In the genomic region with DNA sequence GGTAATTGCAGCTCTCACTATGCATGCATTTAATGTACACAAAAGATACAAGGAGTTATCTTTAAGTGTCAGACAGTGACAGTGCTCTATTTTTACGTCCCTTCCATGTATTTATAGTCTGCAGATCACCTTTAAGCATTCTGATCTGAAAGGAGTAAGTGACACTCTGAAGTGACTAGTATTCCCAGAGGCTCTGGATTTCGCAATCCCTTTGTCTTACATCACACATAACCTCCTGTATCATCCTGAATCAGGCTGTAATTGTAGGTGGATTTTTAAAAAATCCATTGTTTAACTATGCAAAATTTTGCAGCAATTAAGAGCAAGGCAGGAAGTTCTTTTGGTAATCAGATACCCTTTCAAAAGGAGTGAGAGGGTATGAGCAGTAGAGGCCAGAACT, we compare ENCODE assay signal across 28 mouse cellular contexts.
DNase-seq lines count a peak whose midpoint lies in the region; ATAC-seq and TF ChIP-seq lines count a peak whose summit lies in the region.
"Had no signal": no experiment of that assay in that cellular context is flagged by ENCODE, and none has a peak within 500 bp of the region (broad histone marks: within the 10 kb centered on the region; RNA-seq: fewer than 3 reads in every experiment).

No protein-coding gene starts in this region.

- no peak for TF ChIP-seq POLR2A in liver, adult 2 months (IDR thresholded peaks at IDR 0.05; ENCODE audit: extremely low read depth, insufficient read depth, low read length)

- H3K79me2 ChIP-seq in liver, adult 2 months (ENCODE audit: control insufficient read depth, insufficient read depth, low read length), result no peaks in the 10 kb centered on the region

- H3K4me3 ChIP-seq in liver, adult 2 months (ENCODE audit: insufficient read depth, low read depth, low read length), result no peak overlapping the region
- H3K4me3 ChIP-seq in liver, embryonic 11.5 days (ENCODE audit: low read depth, low read length), result no peak overlapping the region
- H3K4me3 ChIP-seq in embryonic facial prominence, embryonic 10.5 days, result no peak overlapping the region
- no peak overlapping the region for H3K4me3 ChIP-seq in intestine, postnatal 0 days (ENCODE audit: low read depth, low read length)
- H3K4me3 ChIP-seq: embryonic facial prominence, embryonic 13.5 days; embryonic facial prominence, embryonic 15.5 days; erythroblast, embryonic 14.5 days; forebrain, embryonic 13.5 days; forebrain, embryonic 15.5 days had no signal

- no peak for TF ChIP-seq CTCF in liver, adult 2 months (IDR thresholded peaks at IDR 0.05; ENCODE audit: low read depth, low read length)
- no peak for TF ChIP-seq CTCF in intestine, postnatal 0 days (IDR thresholded peaks at IDR 0.05; ENCODE audit: low read depth)

- 65% methylated on average over 2 of the region's 2 CpGs for WGBS in liver, adult 2 months
- WGBS in liver, embryonic 11.5 days, result 46% methylated on average over 2 of the region's 2 CpGs
- 74% methylated on average over 2 of the region's 2 CpGs for WGBS in embryonic facial prominence, embryonic 10.5 days
- WGBS in intestine, postnatal 0 days, result 57% methylated on average over 2 of the region's 2 CpGs

- no peak for ATAC-seq in liver, embryonic 11.5 days (replicated peaks; ENCODE audit: low FRiP score)
- ATAC-seq in intestine, postnatal 0 days, result no peak
- ATAC-seq: activated CD4-positive, CD25-positive, alpha-beta regulatory T cell, adult 4 months; CD4-positive, CD25-positive, alpha-beta regulatory T cell, adult 4 months; forebrain, embryonic 13.5 days; forebrain, embryonic 15.5 days; forebrain, postnatal 0 days; Patski had no signal

- no peak overlapping the region for H3K4me2 ChIP-seq in liver, embryonic 11.5 days
- H3K4me2 ChIP-seq in intestine, postnatal 0 days (replicated peaks; ENCODE audit: low read depth), result no peak overlapping the region
- H3K4me2 ChIP-seq: embryonic facial prominence, embryonic 13.5 days; embryonic facial prominence, embryonic 15.5 days; forebrain, embryonic 13.5 days; forebrain, embryonic 15.5 days had no signal

- peak; percentile 12 for DNase-seq in adrenal gland, postnatal 14 days
- no peak for DNase-seq in adrenal gland, postnatal 25 days
- DNase-seq in liver, adult 2 months (ENCODE audit: extremely low read depth, low read depth, low spot score), result peak; percentile 6
- no peak for DNase-seq in liver, embryonic 11.5 days (ENCODE audit: low spot score)
- peak; percentile 60 for DNase-seq in 3T3-L1 (ENCODE audit: low read depth, low spot score)
- peak; percentile 40 for DNase-seq in adipocyte (ENCODE audit: low spot score)
- DNase-seq in embryonic facial prominence, embryonic 10.5 days (ENCODE audit: low spot score), result no peak
- DNase-seq: adrenal gland, adult 2 months; adrenal gland, postnatal 10 days; B cell, adult 2 months; cerebellum, adult 11 months; cerebellum, adult 18-20 months; cerebellum, adult 8-10 months; cerebellum, adult 9-11 months; cerebellum, postnatal 14 days; cerebellum, postnatal 36 days; forebrain, postnatal 0 days had no signal

- H3K9me3 ChIP-seq in liver, embryonic 11.5 days (ENCODE audit: control insufficient read depth, low read length), result no peaks in the 10 kb centered on the region
- H3K9me3 ChIP-seq in embryonic facial prominence, embryonic 10.5 days, result no peaks in the 10 kb centered on the region
- no peaks in the 10 kb centered on the region for H3K9me3 ChIP-seq in intestine, postnatal 0 days (ENCODE audit: control insufficient read depth)
- H3K9me3 ChIP-seq: embryonic facial prominence, embryonic 13.5 days; embryonic facial prominence, embryonic 15.5 days; forebrain, embryonic 13.5 days; forebrain, embryonic 15.5 days; G1E had no signal

- H3K9ac ChIP-seq in liver, adult 2 months (ENCODE audit: low read depth, low read length), result no peak overlapping the region
- no peak overlapping the region for H3K9ac ChIP-seq in liver, embryonic 11.5 days (ENCODE audit: low read depth, low read length)
- no peak overlapping the region for H3K9ac ChIP-seq in intestine, postnatal 0 days (ENCODE audit: low read depth, low read length)
- H3K9ac ChIP-seq: embryonic facial prominence, embryonic 13.5 days; embryonic facial prominence, embryonic 15.5 days; forebrain, embryonic 13.5 days; forebrain, embryonic 15.5 days; forebrain, postnatal 0 days had no signal

- H3K27ac ChIP-seq in liver, adult 2 months (replicated peaks; ENCODE audit: insufficient read depth, low read depth, low read length), result no peak overlapping the region
- H3K27ac ChIP-seq in liver, embryonic 11.5 days (ENCODE audit: low read depth, low read length), result no peak overlapping the region
- no peak overlapping the region for H3K27ac ChIP-seq in embryonic facial prominence, embryonic 10.5 days (replicated peaks)
- H3K27ac ChIP-seq in intestine, postnatal 0 days (ENCODE audit: low read depth, low read length), result no peak overlapping the region
- H3K27ac ChIP-seq: embryonic facial prominence, embryonic 13.5 days; embryonic facial prominence, embryonic 15.5 days; forebrain, embryonic 13.5 days; forebrain, embryonic 15.5 days had no signal

- H3K27me3 ChIP-seq in liver, adult 2 months (ENCODE audit: control insufficient read depth, insufficient read depth, low read length), result no peaks in the 10 kb centered on the region; the same call in 1 of the 2 replicates
- H3K27me3 ChIP-seq in liver, embryonic 11.5 days (replicated peaks; ENCODE audit: control insufficient read depth, insufficient read depth, low read length), result no peaks in the 10 kb centered on the region
- no peaks in the 10 kb centered on the region for H3K27me3 ChIP-seq in embryonic facial prominence, embryonic 10.5 days (replicated peaks; ENCODE audit: low read depth, poor library complexity, severe bottlenecking)
- no peaks in the 10 kb centered on the region for H3K27me3 ChIP-seq in intestine, postnatal 0 days (replicated peaks; ENCODE audit: control insufficient read depth, insufficient read depth, low read length)
- H3K27me3 ChIP-seq: CH12.LX; embryonic facial prominence, embryonic 13.5 days; embryonic facial prominence, embryonic 15.5 days; forebrain, embryonic 13.5 days; forebrain, embryonic 15.5 days; Patski had no signal

- no peaks in the 10 kb centered on the region for H3K4me1 ChIP-seq in liver, adult 2 months (ENCODE audit: control insufficient read depth, insufficient read depth, low read length)
- no peaks in the 10 kb centered on the region for H3K4me1 ChIP-seq in liver, embryonic 11.5 days (replicated peaks; ENCODE audit: control insufficient read depth, insufficient read depth, low read length)
- peaks cover 11% of the 10 kb centered on the region for H3K4me1 ChIP-seq in embryonic facial prominence, embryonic 10.5 days
- no peaks in the 10 kb centered on the region for H3K4me1 ChIP-seq in intestine, postnatal 0 days (replicated peaks; ENCODE audit: control insufficient read depth, insufficient read depth, low read length)
- H3K4me1 ChIP-seq: embryonic facial prominence, embryonic 13.5 days; embryonic facial prominence, embryonic 15.5 days; forebrain, embryonic 13.5 days; forebrain, embryonic 15.5 days had no signal

- no peaks in the 10 kb centered on the region for H3K36me3 ChIP-seq in liver, adult 2 months (ENCODE audit: control insufficient read depth, insufficient read depth, low read length)
- no peaks in the 10 kb centered on the region for H3K36me3 ChIP-seq in liver, embryonic 11.5 days (ENCODE audit: control insufficient read depth, insufficient read depth, low read length)
- no peaks in the 10 kb centered on the region for H3K36me3 ChIP-seq in embryonic facial prominence, embryonic 10.5 days (replicated peaks)
- no peaks in the 10 kb centered on the region for H3K36me3 ChIP-seq in intestine, postnatal 0 days (ENCODE audit: control insufficient read depth, insufficient read depth)
- H3K36me3 ChIP-seq: embryonic facial prominence, embryonic 13.5 days; embryonic facial prominence, embryonic 15.5 days; forebrain, embryonic 15.5 days; G1E had no signal

Comparison
In these comparisons a context has a peak if more than half of its experiments do, and no peak if none do; other contexts are left out.
1. DNase-seq: peak in adrenal gland, postnatal 14 days (single experiment), liver, adult 2 months (single experiment), 3T3-L1 (single experiment) and adipocyte (single experiment); none in adrenal gland, postnatal 25 days (single experiment), liver, embryonic 11.5 days (single experiment) and embryonic facial prominence, embryonic 10.5 days (single experiment).